Mouse (Mus musculus): ENCODE results near the gene Def8.

GRCm38 (mm10) chr8:123482627-123483026, 59.3 kb downstream of the Def8 start:
- TF ChIP-seq CTCF (IDR thresholded peaks at IDR 0.05; ENCODE audit: low read depth, low read length): peak; percentile 69
- TF ChIP-seq POLR2A (IDR thresholded peaks at IDR 0.05; ENCODE audit: insufficient read depth, low read length): no peak

All from ES-Bruce4 (cell line).